Mouse (Mus musculus): ENCODE data around the gene Ccdc63. TPM values are rescaled to one million over a fixed set of nuclear protein-coding genes. Genes with fewer than 3 reads are reported as not detected.
A peak's percentile ranks its signal among the peaks of the same experiment; 100 is the strongest.

Ccdc63 gene
- polyA plus RNA-seq, 1 experiment: 8.2 TPM

DNA sequence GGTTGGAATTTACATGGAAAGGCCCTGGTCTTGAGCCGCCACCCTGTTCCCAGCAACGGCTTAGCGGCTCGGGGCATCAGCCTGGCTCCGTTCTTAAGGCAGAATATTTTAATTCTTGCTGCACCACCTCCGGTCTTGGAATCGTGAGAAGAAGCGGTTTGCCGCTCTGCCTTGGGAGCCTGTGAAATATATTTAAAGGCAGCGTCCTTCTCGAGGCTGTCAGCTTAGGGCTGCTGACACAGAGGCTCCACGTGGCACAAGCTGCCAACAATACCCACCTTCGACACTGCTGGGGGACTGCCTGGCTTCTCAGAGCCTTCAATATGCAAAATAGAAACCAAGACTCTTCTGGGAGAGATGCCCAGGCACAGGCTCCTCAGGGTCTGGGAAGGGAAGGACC is 72.1 kb downstream of the Ccdc63 start:
- no peaks in the 10 kb centered on the region for H3K4me1 ChIP-seq (ENCODE audit: control insufficient read depth, insufficient read depth, low read length)
- no peak overlapping the region for H3K4me3 ChIP-seq (replicated peaks; ENCODE audit: control insufficient read depth, low read depth, low read length)
- WGBS: 78% methylated on average over 13 of the region's 13 CpGs
- TF ChIP-seq CTCF (IDR thresholded peaks at IDR 0.05; ENCODE audit: control insufficient read depth, insufficient read depth, low read length): no peak
- no peak for TF ChIP-seq POLR2A (IDR thresholded peaks at IDR 0.05; ENCODE audit: borderline replicate concordance, control insufficient read depth, low read depth, low read length)
- H3K27ac ChIP-seq (ENCODE audit: control insufficient read depth, insufficient read depth, low read depth, low read length, poor library complexity): no peak overlapping the region

DNA sequence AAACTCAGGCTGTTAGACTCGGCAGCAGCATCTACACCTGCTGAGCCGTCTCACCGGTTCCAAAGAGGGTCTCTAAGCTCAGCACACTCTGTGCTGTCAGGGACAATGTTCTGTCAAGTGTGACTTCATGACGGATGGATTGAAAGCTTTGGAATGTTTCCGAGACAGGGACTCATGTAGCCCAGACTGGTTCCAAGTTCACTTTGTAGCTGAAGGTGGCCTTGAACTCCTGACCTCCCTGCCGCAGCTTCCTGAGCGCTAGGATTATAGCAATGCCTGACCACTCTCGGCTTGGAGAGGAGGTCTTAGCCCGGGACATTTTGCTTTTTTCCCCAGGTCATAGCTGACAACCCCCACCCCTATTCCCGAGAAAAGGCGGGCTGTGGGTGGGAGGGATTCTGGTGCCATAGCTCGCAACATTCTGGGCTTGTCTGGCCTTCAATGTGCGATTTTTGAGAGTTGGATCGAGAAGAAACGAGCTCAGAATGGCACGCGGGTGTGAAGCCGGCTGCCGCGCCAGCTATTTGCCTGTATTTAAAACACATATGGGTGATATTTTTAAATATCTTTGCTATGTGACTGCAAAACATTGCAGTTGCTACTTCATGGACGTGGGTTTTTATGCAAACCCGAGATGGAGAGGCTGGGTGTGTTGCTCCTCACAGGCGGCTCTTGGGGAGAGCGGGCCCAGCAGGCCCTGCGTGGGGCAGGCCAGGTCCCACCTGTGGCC is 77.3 kb downstream of the Ccdc63 start:
- Histone ChIP-seq H3K4me1 (ENCODE audit: control insufficient read depth, insufficient read depth, low read length) (no peaks in the 10 kb centered on the region), H3K4me3 (replicated peaks; ENCODE audit: control insufficient read depth, low read depth, low read length) (no peak overlapping the region), H3K27ac (ENCODE audit: control insufficient read depth, insufficient read depth, low read depth, low read length, poor library complexity) (no peak overlapping the region)
- TF ChIP-seq POLR2A (IDR thresholded peaks at IDR 0.05; ENCODE audit: borderline replicate concordance, control insufficient read depth, low read depth, low read length): no peak
- no peak for TF ChIP-seq CTCF (IDR thresholded peaks at IDR 0.05; ENCODE audit: control insufficient read depth, insufficient read depth, low read length)
- 79% methylated on average over 25 of the region's 25 CpGs for WGBS

DNA sequence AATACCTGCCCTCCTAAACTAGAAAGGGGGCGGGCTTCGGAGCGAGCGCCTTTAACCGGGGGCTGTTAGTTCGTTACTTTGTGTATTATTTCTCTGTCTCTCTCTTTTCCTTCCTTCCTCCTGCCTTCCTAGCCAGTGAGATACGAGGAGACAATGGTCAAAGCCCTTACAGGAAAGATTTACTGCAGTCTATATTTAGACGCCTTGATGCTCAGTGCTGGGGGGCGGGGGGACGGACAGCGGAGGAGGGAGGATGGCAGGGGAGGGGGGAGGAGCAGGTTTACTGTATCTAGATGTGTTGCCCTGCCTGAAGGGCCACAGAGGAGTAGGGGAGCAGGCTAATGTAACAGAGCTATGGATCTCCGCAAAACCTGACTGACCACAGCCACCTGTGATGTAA is 78.1 kb downstream of the Ccdc63 start:
- Histone ChIP-seq H3K27ac (ENCODE audit: control insufficient read depth, insufficient read depth, low read depth, low read length, poor library complexity) (no peak overlapping the region), H3K4me3 (replicated peaks; ENCODE audit: control insufficient read depth, low read depth, low read length) (no peak overlapping the region), H3K4me1 (ENCODE audit: control insufficient read depth, insufficient read depth, low read length) (no peaks in the 10 kb centered on the region)
- TF ChIP-seq POLR2A (IDR thresholded peaks at IDR 0.05; ENCODE audit: borderline replicate concordance, control insufficient read depth, low read depth, low read length) (no peak), CTCF (IDR thresholded peaks at IDR 0.05; ENCODE audit: control insufficient read depth, insufficient read depth, low read length) (no peak)
- WGBS: 12% methylated on average over 12 of the region's 12 CpGs

DNA sequence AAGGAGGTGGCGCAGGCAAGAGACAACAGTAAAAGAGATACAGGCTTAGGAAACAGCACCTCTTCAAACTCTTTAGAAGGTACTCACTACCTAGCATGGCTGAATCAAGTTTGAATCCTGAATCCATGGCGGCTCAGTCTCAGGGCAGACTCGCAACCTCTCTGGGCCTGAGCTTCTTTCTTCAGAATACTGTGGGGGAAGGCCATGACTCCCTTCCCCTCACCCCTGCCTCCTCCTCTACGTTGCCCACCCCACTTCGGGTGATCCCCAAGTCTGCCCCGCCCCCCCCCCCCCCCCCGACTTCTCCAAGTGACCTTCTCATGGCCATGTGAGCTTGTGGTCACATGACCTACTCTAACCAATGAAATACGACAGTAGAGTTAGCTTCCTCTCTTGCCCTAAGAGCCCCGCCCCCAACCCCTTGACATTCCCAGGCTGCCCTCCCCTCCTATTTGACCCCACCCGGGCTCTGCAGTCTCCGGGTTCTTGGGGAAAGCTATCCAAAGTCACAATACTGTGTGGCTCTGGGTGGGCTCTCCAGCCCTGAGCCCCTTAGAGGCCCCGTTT is 79.8 kb downstream of the Ccdc63 start:
- no peak for TF ChIP-seq POLR2A (IDR thresholded peaks at IDR 0.05; ENCODE audit: borderline replicate concordance, control insufficient read depth, low read depth, low read length)
- no peak for TF ChIP-seq CTCF (IDR thresholded peaks at IDR 0.05; ENCODE audit: control insufficient read depth, insufficient read depth, low read length)
- H3K4me1 ChIP-seq (ENCODE audit: control insufficient read depth, insufficient read depth, low read length): no peaks in the 10 kb centered on the region
- H3K27ac ChIP-seq (ENCODE audit: control insufficient read depth, insufficient read depth, low read depth, low read length, poor library complexity): no peak overlapping the region
- no peak overlapping the region for H3K4me3 ChIP-seq (replicated peaks; ENCODE audit: control insufficient read depth, low read depth, low read length)
- 41% methylated on average over 11 of the region's 12 CpGs for WGBS

DNA sequence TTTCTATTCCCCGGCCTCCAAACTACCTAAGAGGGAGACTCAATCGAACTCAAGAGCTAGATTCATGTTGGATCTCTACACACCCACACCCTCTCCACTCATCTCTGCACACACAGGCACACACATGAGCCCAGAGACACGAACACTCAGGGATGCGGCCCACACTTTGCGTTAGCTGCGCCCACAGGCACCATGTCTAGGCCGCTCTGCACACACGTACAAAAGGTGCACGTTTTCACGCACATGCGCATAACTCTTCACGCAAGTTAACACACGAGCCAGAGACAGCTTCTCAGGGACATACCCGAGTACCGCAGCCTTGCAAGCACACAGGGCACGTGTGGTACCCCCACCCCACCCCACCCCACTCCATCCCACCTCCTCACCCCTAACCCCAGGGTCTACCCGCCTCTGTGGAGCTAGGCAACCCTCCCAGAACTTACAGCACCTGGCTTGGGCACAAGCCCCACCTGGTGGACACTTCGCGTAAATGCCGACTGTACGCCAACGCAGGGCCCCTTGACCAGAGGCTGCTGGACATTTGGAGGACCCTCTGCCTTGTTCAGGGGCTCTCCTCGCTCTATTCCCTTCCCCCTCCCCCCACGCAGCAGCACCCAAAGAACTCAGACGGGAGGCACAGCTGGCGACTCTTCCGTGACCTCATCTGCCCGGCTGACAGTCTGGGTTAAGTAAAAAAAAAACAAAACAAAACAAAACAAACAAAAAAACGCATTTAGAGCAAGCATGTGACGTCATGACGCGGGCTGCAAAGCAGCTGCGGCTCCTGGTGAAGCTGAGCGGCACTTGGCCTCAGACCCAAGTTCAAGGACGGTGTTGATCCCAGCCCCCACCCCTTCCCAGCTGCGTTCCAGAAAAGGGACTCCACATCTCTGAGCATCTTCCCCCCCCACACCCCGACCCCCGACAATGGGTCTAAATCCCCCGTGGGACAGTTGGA is 81.3 kb downstream of the Ccdc63 start:
- WGBS: 24% methylated on average over 39 of the region's 39 CpGs
- no peak for TF ChIP-seq POLR2A (IDR thresholded peaks at IDR 0.05; ENCODE audit: borderline replicate concordance, control insufficient read depth, low read depth, low read length)
- peak; percentile 72 for TF ChIP-seq CTCF (IDR thresholded peaks at IDR 0.05; ENCODE audit: control insufficient read depth, insufficient read depth, low read length)
- Histone ChIP-seq H3K4me3 (replicated peaks; ENCODE audit: control insufficient read depth, low read depth, low read length) (no peak overlapping the region), H3K4me1 (ENCODE audit: control insufficient read depth, insufficient read depth, low read length) (no peaks in the 10 kb centered on the region), H3K27ac (ENCODE audit: control insufficient read depth, insufficient read depth, low read depth, low read length, poor library complexity) (no peak overlapping the region)

Other genes with a start within 250 kb of the Ccdc63 start
- gene Cux2, start 90.7 kb downstream of the Ccdc63 start, polyA plus RNA-seq (2011; ENCODE audit: insufficient read depth, insufficient read length, low replicate concordance, missing spikeins): 0.41 and 1.2 TPM in 2 replicates
- gene Myl2, start 39.9 kb downstream of the Ccdc63 start, polyA plus RNA-seq (2011; ENCODE audit: insufficient read depth, insufficient read length, low replicate concordance, missing spikeins): 4.3 and 6.0 TPM in 2 replicates
- gene Ppp1cc, start 17.5 kb upstream of the Ccdc63 start, polyA plus RNA-seq (2011; ENCODE audit: insufficient read depth, insufficient read length, low replicate concordance, missing spikeins): 221 and 312 TPM in 2 replicates
- 18.2 and 30.0 TPM in 2 replicates for gene Hvcn1, start 66.0 kb upstream of the Ccdc63 start, polyA plus RNA-seq (2011; ENCODE audit: insufficient read depth, insufficient read length, low replicate concordance, missing spikeins)
- 6.5 and 17.7 TPM in 2 replicates for gene Tctn1, start 123.6 kb upstream of the Ccdc63 start, polyA plus RNA-seq (2011; ENCODE audit: insufficient read depth, insufficient read length, low replicate concordance, missing spikeins)
- 5.0 and 7.2 TPM in 2 replicates for gene Pptc7, start 143.5 kb upstream of the Ccdc63 start, polyA plus RNA-seq (2011; ENCODE audit: insufficient read depth, insufficient read length, low replicate concordance, missing spikeins)
- gene Rad9b, start 213.4 kb upstream of the Ccdc63 start, polyA plus RNA-seq (2011; ENCODE audit: insufficient read depth, insufficient read length, low replicate concordance, missing spikeins): 2.1 and 4.1 TPM in 2 replicates
- 32.0 and 34.8 TPM in 2 replicates for gene Vps29, start 213.5 kb upstream of the Ccdc63 start, polyA plus RNA-seq (2011; ENCODE audit: insufficient read depth, insufficient read length, low replicate concordance, missing spikeins)
- 12.9 and 16.1 TPM in 2 replicates for gene Gpn3, start 231.1 kb upstream of the Ccdc63 start, polyA plus RNA-seq (2011; ENCODE audit: insufficient read depth, insufficient read length, low replicate concordance, missing spikeins)
- 14.6 and 16.4 TPM in 2 replicates for gene Fam216a, start 231.5 kb upstream of the Ccdc63 start, polyA plus RNA-seq (2011; ENCODE audit: insufficient read depth, insufficient read length, low replicate concordance, missing spikeins)